Mouse (Mus musculus) midbrain, embryonic 16.5 days (tissue): ENCODE results near the gene Hoxa6. TPM values are rescaled to one million over a fixed set of nuclear protein-coding genes. Genes with fewer than 3 reads are reported as not detected.

ENCODE experiments used
- ATAC-seq: fragments of 200-750 bp; cut with Nextera tagmentation; 2 replicates; pipeline ENCODE4 v1.8.0; 2017; ENCODE audit warnings: moderate TSS enrichment
- H3K27ac ChIP-seq: fragments of 300-500 bp; sonication (generic); 2 replicates; pipeline ENCODE4 v1.5.1; 2014; ENCODE audit warnings: mild to moderate bottlenecking, low read length, mixed read lengths
- H3K27me3 ChIP-seq: fragments of 300-500 bp; sonication (generic); 2 replicates; pipeline ENCODE4 v1.6.1; 2014; ENCODE audit warnings: low read depth, low read length, mixed read lengths; ENCODE audit not compliant: control insufficient read depth, insufficient read depth
- H3K36me3 ChIP-seq: fragments of 300-500 bp; sonication (generic); 2 replicates; pipeline ENCODE4 v1.6.1; 2014; ENCODE audit warnings: mild to moderate bottlenecking, low read length, moderate library complexity, mixed read lengths; ENCODE audit not compliant: control insufficient read depth, insufficient read depth
- H3K4me1 ChIP-seq: fragments of 300-500 bp; sonication (generic); 2 replicates; pipeline ENCODE4 v1.6.1; 2014; ENCODE audit warnings: mild to moderate bottlenecking, low read length, mixed read lengths; ENCODE audit not compliant: control insufficient read depth, insufficient read depth
- H3K4me2 ChIP-seq: fragments of 300-500 bp; sonication (generic); 2 replicates; pipeline ENCODE4 v1.6.1; 2014; ENCODE audit warnings: mild to moderate bottlenecking, low read length, mixed read lengths
- H3K4me3 ChIP-seq: fragments of 300-500 bp; sonication (generic); 2 replicates; pipeline ENCODE4 v1.5.1; 2014; ENCODE audit warnings: low read depth, mild to moderate bottlenecking, low read length, moderate library complexity, mixed read lengths
- H3K9ac ChIP-seq: fragments of 300-500 bp; sonication (generic); 2 replicates; pipeline ENCODE4 v1.6.1; 2014; ENCODE audit warnings: low read depth, low read length, mixed read lengths
- H3K9me3 ChIP-seq: fragments of 300-500 bp; sonication (generic); replicated peaks from 2 replicates; pipeline ENCODE4 v1.6.1; 2014; ENCODE audit warnings: mild to moderate bottlenecking, low read length, mixed read lengths; ENCODE audit not compliant: control insufficient read depth, poor library complexity, severe bottlenecking
- WGBS: fragments of 180-500 bp; shearing (Covaris S2); extraction: QIAGEN DNeasy Blood & Tissue Kit; methylation state at CpG from one replicate; pipeline ENCODE4 v1.1.7; 2014; 5-methylcytosine and 5-hydroxymethylcytosine counted together
- polyA plus RNA-seq: library from polyadenylated mRNA; unstranded; fragments of >200 nt; fragmentation: Nextera tagmentation; extraction: Ambion mirVana; gene quantifications from 2 replicates; pipeline ENCODE4 v1.2.1, GENCODE M21; 2015

Gene Hoxa6
- polyA plus RNA-seq, 1 experiment from 2014 or later = not detected

- ATAC-seq = no peak
- no peak overlapping the region for H3K9ac ChIP-seq
- H3K36me3 ChIP-seq = no peaks in the 10 kb centered on the region
- H3K27ac ChIP-seq = no peak overlapping the region
- H3K27me3 ChIP-seq = peaks cover 87% of the 10 kb centered on the region
- WGBS = 6% methylated on average over 13 of the region's 13 CpGs
- H3K4me1 ChIP-seq = peaks cover 2% of the 10 kb centered on the region; the same call in 1 of the 2 replicates
- no peak overlapping the region for H3K4me2 ChIP-seq
- no peak overlapping the region for H3K4me3 ChIP-seq
- no peaks in the 10 kb centered on the region for H3K9me3 ChIP-seq
These were observed 3.4 kb upstream of the Hoxa6 start for GRCm38 (mm10) chr6:52211961-52212360.

DNA sequence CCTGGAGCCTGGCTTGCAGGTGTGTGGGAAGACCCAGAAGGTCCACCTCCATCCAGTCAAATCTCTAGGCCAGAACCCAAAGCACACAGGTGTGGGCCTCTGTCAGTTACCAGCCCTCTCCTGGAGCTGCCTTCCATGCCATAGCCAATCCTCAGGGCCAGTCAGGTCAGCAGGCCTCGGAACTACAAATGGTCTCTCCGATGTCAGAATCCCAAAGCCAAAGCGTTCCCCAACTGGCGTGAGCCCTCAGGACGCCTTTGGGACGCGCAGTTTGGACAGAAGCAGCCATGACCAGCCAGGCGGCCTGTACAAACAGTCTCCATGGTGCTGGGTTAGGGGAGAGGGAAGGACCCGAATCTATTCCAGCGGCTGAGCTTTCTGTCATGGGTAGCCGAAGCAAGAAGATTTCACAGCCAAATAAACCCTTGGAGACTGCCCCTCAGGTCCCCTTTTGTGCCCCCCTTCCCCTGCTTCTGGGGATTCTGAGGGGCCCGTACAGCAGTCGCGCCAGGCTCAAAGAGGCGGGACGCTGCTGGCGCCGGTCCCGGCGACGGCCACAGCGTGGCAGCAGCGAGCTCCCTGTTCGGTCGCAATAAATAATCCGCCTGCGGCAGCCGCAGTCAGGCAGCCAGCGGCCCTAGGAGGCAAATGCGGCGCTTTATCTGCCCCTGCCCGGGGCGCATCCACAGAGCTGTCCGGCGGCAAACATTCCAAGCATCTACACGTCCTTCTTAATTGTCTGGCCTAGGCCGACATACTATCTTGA, 2.8 kb upstream of the Hoxa6 start:
- Histone ChIP-seq H3K4me2 (no peak overlapping the region), H3K4me3 (no peak overlapping the region), H3K4me1 (peaks cover 2% of the 10 kb centered on the region; the same call in 1 of the 2 replicates), H3K9me3 (no peaks in the 10 kb centered on the region), H3K27ac (no peak overlapping the region), H3K9ac (no peak overlapping the region), H3K36me3 (no peaks in the 10 kb centered on the region), H3K27me3 (peaks cover 88% of the 10 kb centered on the region)
- WGBS = 1% methylated on average over 37 of the region's 37 CpGs
- 0 out of 2 replicates have a peak, but pooled peaks have one; percentile 11 for ATAC-seq

DNA sequence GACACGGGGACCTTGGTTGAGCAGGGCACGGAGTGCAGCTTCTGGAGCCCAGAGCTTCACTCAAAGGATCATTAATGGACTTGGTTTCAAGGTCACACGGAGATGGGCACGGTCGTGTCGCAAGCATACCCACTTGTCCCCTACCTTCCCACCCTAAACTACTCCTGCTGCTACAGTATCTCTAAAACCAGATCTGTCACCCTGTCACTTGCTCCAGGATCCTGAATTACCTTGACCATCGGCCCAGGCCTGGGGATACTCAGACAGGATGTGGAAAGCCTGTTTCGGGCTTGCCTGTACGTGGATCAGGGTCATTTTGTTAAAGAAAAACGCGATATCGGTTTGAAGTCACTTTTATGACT, 1.1 kb upstream of the Hoxa6 start:
- H3K4me1 ChIP-seq = peaks cover 2% of the 10 kb centered on the region; the same call in 1 of the 2 replicates
- H3K36me3 ChIP-seq = no peaks in the 10 kb centered on the region
- WGBS = 7% methylated on average over 12 of the region's 12 CpGs
- H3K9me3 ChIP-seq = no peaks in the 10 kb centered on the region
- H3K27me3 ChIP-seq = peaks cover 86% of the 10 kb centered on the region
- H3K27ac ChIP-seq = no peak overlapping the region
- no peak for ATAC-seq
- H3K4me2 ChIP-seq = no peak overlapping the region
- no peak overlapping the region for H3K4me3 ChIP-seq
- H3K9ac ChIP-seq = no peak overlapping the region

- Histone ChIP-seq H3K4me3 (no peak overlapping the region), H3K4me1 (peaks cover 2% of the 10 kb centered on the region; the same call in 1 of the 2 replicates), H3K4me2 (no peak overlapping the region), H3K36me3 (no peaks in the 10 kb centered on the region), H3K27me3 (peaks cover 86% of the 10 kb centered on the region), H3K27ac (no peak overlapping the region), H3K9ac (no peak overlapping the region), H3K9me3 (no peaks in the 10 kb centered on the region)
- no peak for ATAC-seq
- 3% methylated on average over 18 of the region's 18 CpGs for WGBS
These were observed 554 bp upstream of the Hoxa6 start for GRCm38 (mm10) chr6:52208868-52209684.

DNA sequence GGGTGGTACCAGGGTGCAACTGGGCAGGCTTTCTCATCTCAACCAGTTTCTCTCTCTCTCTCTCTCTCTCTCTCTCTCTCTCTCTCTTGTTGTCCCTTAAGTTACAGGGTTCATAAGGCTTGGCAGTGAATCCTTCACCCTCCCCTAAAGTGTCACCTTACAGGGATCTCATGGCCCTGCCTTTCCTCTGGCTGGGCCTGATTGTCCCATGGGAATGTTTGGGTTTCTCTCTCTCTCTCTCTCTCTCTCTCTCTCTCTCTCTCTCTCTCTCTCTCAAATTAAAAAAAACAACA, 892 bp downstream of the Hoxa6 start:
- Histone ChIP-seq H3K9me3 (no peaks in the 10 kb centered on the region), H3K4me3 (no peak overlapping the region), H3K4me2 (no peak overlapping the region), H3K27ac (no peak overlapping the region), H3K9ac (no peak overlapping the region), H3K4me1 (peaks cover 5% of the 10 kb centered on the region; the same call in 1 of the 2 replicates), H3K27me3 (peaks cover 86% of the 10 kb centered on the region), H3K36me3 (no peaks in the 10 kb centered on the region)
- ATAC-seq = no peak

- no peak for ATAC-seq
- Histone ChIP-seq H3K4me2 (no peak overlapping the region), H3K27me3 (peaks cover 85% of the 10 kb centered on the region), H3K4me1 (peaks cover 5% of the 10 kb centered on the region; the same call in 1 of the 2 replicates), H3K9me3 (no peaks in the 10 kb centered on the region), H3K9ac (no peak overlapping the region), H3K27ac (no peak overlapping the region), H3K4me3 (no peak overlapping the region), H3K36me3 (no peaks in the 10 kb centered on the region)
- WGBS = 4% methylated on average over 4 of the region's 4 CpGs
These were observed 1.4 kb downstream of the Hoxa6 start for GRCm38 (mm10) chr6:52206882-52207683.

DNA sequence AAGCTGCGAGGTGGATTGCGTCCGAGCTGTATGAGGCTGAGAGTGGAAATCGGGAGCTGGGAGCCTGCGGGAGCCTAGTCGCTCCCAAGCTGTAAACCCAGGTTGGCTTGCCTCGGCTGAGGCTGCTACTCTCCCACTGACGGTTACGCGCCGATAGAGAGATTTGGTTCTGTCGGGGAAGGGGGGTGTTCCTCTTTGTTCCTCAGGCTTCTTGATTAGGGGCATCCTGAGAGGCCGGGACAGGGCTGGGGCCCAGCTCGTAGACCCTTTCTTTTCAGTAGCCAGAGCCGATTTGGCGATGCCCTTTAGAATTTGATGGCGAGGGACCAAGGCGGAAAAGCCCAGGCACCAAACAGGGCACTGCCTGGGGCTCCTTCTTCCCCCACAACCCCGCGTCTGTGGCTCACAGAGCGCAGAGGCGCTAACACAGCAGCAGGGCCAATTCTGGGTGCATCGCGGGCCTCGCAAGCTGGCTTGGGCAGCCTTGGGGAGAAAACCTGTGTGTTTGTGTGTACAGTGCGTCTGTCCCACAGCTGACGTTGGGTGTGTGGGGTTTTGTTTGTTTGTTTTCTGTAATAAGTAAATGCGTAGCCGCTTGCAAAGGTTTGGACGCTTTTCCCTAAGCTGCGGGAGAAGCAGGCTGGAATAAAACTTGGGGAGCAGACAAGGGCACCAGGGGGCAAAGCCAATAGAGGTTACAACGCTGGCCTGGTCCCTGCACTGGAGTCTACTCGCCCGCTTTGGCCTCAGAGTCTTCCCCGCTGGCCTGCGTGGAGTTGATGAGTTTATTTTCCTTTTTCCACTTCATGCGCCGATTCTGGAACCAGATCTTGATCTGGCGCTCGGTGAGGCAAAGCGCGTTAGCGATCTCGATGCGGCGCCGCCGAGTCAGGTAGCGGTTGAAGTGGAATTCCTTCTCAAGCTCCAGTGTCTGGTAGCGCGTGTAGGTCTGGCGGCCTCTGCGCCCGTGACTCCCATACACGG, 2.6 kb downstream of the Hoxa6 start:
- Histone ChIP-seq H3K27ac (no peak overlapping the region), H3K36me3 (no peaks in the 10 kb centered on the region), H3K4me2 (no peak overlapping the region), H3K9me3 (no peaks in the 10 kb centered on the region), H3K9ac (no peak overlapping the region), H3K4me3 (no peak overlapping the region), H3K4me1 (peaks cover 3% of the 10 kb centered on the region; the same call in 1 of the 2 replicates), H3K27me3 (peaks cover 83% of the 10 kb centered on the region)
- no peak for ATAC-seq
- WGBS = under 1% methylated on average over 55 of the region's 55 CpGs

- ATAC-seq = no peak
- WGBS = 3% methylated on average over 14 of the region's 14 CpGs
- Histone ChIP-seq H3K27ac (no peak overlapping the region), H3K36me3 (no peaks in the 10 kb centered on the region), H3K9ac (no peak overlapping the region), H3K9me3 (no peaks in the 10 kb centered on the region), H3K4me3 (no peak overlapping the region), H3K4me1 (peaks cover 3% of the 10 kb centered on the region; the same call in 1 of the 2 replicates), H3K4me2 (no peak overlapping the region), H3K27me3 (peaks cover 85% of the 10 kb centered on the region)
These were observed 3.3 kb downstream of the Hoxa6 start for GRCm38 (mm10) chr6:52205221-52205620.
